ENCODE assay signal across 8 mouse cellular contexts in genomic region chr4:53907071-53907470, GRCm38 (mm10).
"Had no signal": no experiment of that assay in that cellular context is flagged by ENCODE, and none has a peak within 500 bp of the region (broad histone marks: within the 10 kb centered on the region; RNA-seq: fewer than 3 reads in every experiment).

No protein-coding gene starts in this region.

- DNase-seq: liver, postnatal 0 days; lung, adult 2 months; lung, postnatal 14 days; lung, postnatal 36 days; right cerebral cortex, postnatal 14 days; thymus, adult 2 months; thymus, postnatal 25 days; thymus, postnatal 4 days had no signal
